Mouse (Mus musculus): ENCODE results near the gene Amh.

DNA sequence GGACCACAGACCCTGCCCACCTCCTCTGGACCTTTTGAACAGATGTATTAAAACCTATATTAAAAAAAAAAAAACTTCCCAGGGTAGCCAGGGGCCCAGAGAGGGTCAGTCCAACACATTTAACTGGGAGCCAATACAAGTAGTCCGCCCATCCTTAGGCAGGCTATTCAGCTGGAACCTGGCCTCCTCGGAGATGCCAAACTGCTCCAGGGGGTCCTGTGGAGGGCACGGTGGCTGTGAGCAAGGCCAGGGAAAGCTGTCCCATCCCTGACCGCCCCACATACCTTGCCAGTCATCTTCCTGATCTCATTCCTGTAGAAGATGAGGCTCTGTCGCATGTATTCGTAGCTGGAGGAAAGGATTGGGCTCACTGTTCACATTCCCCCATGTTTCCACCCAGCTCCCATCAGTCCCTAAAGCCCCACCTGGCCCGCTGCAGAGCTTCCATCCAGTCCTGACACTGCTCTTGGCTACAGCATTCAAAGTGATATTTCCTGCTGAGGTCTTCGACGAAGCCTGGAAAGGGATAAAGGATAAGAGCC is 8.7 kb upstream of the Amh start:
- no peak for TF ChIP-seq CTCF (IDR thresholded peaks at IDR 0.05; ENCODE audit: insufficient read depth, low read length)
- TF ChIP-seq POLR2A (IDR thresholded peaks at IDR 0.05; ENCODE audit: borderline replicate concordance, extremely low read depth, low read depth, low read length), result no peak
